Mouse (Mus musculus) brown adipose tissue, adult 24 weeks (tissue): ENCODE data around the gene Gm2956. TPM values are rescaled to one million over a fixed set of nuclear protein-coding genes. Genes with fewer than 3 reads are reported as not detected.
"Not testable (repeated sequence)": the region's sequence is repeated elsewhere in the genome, so short reads cannot be mapped to it uniquely, and the experiment has no call there.

Experiments
- H3K27ac ChIP-seq: fragments of 200-500 bp; replicated peaks from 2 replicates; pipeline ENCODE4 v1.5.1; 2012; ENCODE audit warnings: low read depth, mild to moderate bottlenecking, low read length
- H3K4me1 ChIP-seq: fragments of 200-500 bp; 2 replicates; pipeline ENCODE4 v1.6.1; 2012; ENCODE audit warnings: low read length, mixed read lengths; ENCODE audit not compliant: control insufficient read depth, insufficient read depth, insufficient read length
- H3K4me3 ChIP-seq: fragments of 200-500 bp; 2 replicates; pipeline ENCODE4 v1.5.1; 2012; ENCODE audit warnings: low read depth, mild to moderate bottlenecking, low read length, moderate library complexity; ENCODE audit not compliant: insufficient read depth
- polyA plus RNA-seq: library from polyadenylated mRNA; stranded (reverse); fragments of >200 nt; gene quantifications from 2 replicates; pipeline ENCODE4 v1.2.4, GENCODE M21; 2012; ENCODE audit not compliant: missing spikeins, insufficient read depth, insufficient read length

Gene Gm2956
- not detected in 2 replicates for polyA plus RNA-seq

DNA sequence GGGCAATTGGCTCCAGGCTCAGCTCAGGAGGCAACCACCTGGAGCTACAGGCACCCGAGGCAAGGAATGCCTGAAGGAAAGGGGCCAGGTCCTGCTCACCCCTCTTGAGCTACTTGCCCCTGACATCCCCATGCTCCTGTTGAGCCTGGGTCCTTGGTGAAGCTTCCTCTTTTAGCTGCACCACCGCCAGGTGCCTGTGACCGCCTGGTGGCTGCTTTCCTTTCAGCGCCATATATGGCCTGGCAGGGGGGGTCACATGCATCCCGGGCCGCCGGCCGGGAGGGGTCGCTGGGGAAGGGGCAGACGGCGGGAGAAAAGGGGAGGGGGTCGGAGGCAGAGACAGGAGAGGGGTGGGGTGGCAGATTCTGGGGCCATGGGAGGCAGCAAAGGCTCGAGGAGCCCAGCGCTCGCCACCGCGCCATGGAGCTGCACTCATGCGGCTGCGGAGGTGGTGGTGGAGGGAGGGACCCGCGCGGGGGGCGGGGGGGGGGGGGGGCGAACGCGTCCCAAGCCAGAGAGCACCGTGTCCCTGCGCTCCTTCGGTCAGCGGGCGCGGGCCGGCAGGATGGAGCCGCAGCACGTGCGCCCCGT, at the start of gene Gm2956:
TSS of gene Gm2956 (plus strand) at position 541 of the 591 bp plus-strand sequence.
- H3K4me1 ChIP-seq = not testable (repeated sequence)
- Histone ChIP-seq H3K4me3 (peak within 1 kb of the TSS; percentile 49), H3K27ac (peak within 1 kb of the TSS; percentile 37)

GRCm38 (mm10) chr14:3333406-3333805, 979 bp downstream of the Gm2956 start:
- not testable (repeated sequence) for H3K4me3 ChIP-seq, H3K4me1 ChIP-seq, H3K27ac ChIP-seq

DNA sequence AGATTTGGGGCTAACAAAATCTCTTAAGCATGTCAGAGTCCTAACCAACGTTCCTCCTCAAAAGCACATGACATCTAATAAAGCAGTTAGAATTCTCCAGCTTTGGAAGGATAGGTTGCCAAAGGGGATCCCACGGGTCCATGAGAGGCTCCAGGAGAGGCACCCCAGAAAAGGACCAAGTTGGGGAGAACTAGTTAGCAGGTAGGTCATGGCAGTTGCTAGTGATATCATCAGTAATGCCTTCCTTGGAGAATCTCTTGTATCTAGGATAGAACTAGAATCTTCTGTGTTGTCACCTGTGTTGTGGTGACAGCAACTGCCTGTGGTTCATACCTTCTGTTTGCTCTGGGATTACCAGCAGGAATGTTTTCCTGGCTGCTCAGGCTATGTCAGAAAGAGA, 62.4 kb downstream of the Gm2956 start, which contains the start of gene Gm10413:
TSS of gene Gm10413 (plus strand) at position 301 of the 400 bp plus-strand sequence.
- not testable (repeated sequence) for H3K4me1 ChIP-seq, H3K27ac ChIP-seq, H3K4me3 ChIP-seq

Other genes starting within 250 kb of the Gm2956 start
- gene Gm10340, start 198.6 kb upstream of the Gm2956 start, polyA plus RNA-seq = not detected in 2 replicates
- gene Gm5795, start 144.4 kb upstream of the Gm2956 start, polyA plus RNA-seq = not detected in 2 replicates
- not detected in 2 replicates for gene D830030K20Rik, start 124.1 kb upstream of the Gm2956 start, polyA plus RNA-seq
- not detected in 2 replicates for gene Gm10413, start 62.5 kb downstream of the Gm2956 start, polyA plus RNA-seq
- not detected in 2 replicates for gene Gm10409, start 80.0 kb downstream of the Gm2956 start, polyA plus RNA-seq
- not detected in 2 replicates for gene Gm3005, start 95.5 kb downstream of the Gm2956 start, polyA plus RNA-seq
- gene Gm10408, start 116.8 kb downstream of the Gm2956 start, polyA plus RNA-seq = not detected in 2 replicates